Mouse (Mus musculus): ENCODE data around the gene Ngp.

DNA sequence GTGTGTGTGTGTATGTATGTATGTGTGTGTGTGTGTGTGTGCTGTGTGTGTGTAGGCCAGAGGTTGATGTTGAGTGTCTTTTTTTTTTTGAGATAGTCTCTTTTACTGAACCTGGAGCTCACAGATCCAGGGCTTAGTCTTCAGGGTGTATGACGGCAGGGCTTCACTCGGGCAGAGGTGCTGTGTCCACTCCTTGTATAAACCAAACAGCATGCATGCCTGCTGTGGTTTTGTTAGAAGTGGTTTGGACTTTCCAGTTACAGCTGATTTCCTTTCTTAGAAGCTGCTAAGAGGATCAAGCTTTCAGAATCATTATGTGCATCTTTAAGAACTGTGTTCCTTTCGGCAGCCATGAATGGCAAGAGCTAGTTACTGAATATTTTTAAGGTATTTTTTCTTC, 38.4 kb downstream of the Ngp start:
- TF ChIP-seq CTCF (IDR thresholded peaks at IDR 0.05; ENCODE audit: extremely low read depth, insufficient read length, insufficient replicate concordance, low read depth, low read length) = no peak
- no peak for TF ChIP-seq POLR2A (IDR thresholded peaks at IDR 0.05; ENCODE audit: low read depth, low read length)
